ENCODE assay signal across 9 mouse cellular contexts in genomic region chr1:132212218-132212617, GRCm38 (mm10). TPM values are rescaled to one million over a fixed set of nuclear protein-coding genes. Genes with fewer than 3 reads are reported as not detected.
DNase-seq lines count a peak whose midpoint lies in the region; ATAC-seq and TF ChIP-seq lines count a peak whose summit lies in the region.
"Had no signal": no experiment of that assay in that cellular context is flagged by ENCODE, and none has a peak within 500 bp of the region (broad histone marks: within the 10 kb centered on the region; RNA-seq: fewer than 3 reads in every experiment).

No protein-coding gene starts in this region.

- no peaks in the 10 kb centered on the region for H3K9me3 ChIP-seq in forebrain, postnatal 0 days (ENCODE audit: low read length)
- no peaks in the 10 kb centered on the region for H3K9me3 ChIP-seq in hindbrain, embryonic 11.5 days (ENCODE audit: control insufficient read depth, low read length)

- H3K4me3 ChIP-seq in forebrain, postnatal 0 days (ENCODE audit: low read depth, low read length): peak overlapping the region; percentile 9; the same call in 1 of the 2 replicates
- H3K4me3 ChIP-seq in hindbrain, embryonic 11.5 days (ENCODE audit: low read depth, low read length): peak overlapping the region; percentile 21
- H3K4me3 ChIP-seq in lung, adult 2 months (replicated peaks; ENCODE audit: extremely low read depth, low read depth, low read length): peak overlapping the region; percentile 17

- TF ChIP-seq POLR2A in lung, adult 2 months (IDR thresholded peaks at IDR 0.05; ENCODE audit: borderline replicate concordance, extremely low read depth, low read depth, low read length): no peak

- peak overlapping the region; percentile 31; the same call in 1 of the 2 replicates for H3K4me2 ChIP-seq in forebrain, postnatal 0 days (ENCODE audit: low read depth)
- H3K4me2 ChIP-seq in hindbrain, embryonic 11.5 days (replicated peaks; ENCODE audit: low read depth, low read length): peak overlapping the region; percentile 17

- DNase-seq in NIH3T3 (ENCODE audit: low read depth) (peak; percentile 38), adipocyte (ENCODE audit: low spot score) (no peak)
- DNase-seq in c-Kit-positive CD71-positive TER-119-positive erythroid progenitor cells, embryonic 14.5 days (ENCODE audit: low spot score): peak; percentile 29
- peak; percentile 92 for DNase-seq in forebrain, postnatal 0 days
- DNase-seq in hindbrain, embryonic 11.5 days (ENCODE audit: low spot score): peak; percentile 82
- DNase-seq in layer of hippocampus, adult 9-11 months: peak; percentile 92
- peak; percentile 70 for DNase-seq in lung, adult 2 months
- DNase-seq in retina, embryonic 14.5 days (ENCODE audit: low spot score): peak; percentile 78

- H3K27ac ChIP-seq in forebrain, postnatal 0 days (ENCODE audit: low read depth, low read length): no peak overlapping the region
- H3K27ac ChIP-seq in hindbrain, embryonic 11.5 days (ENCODE audit: low read depth, low read length): peak overlapping the region; percentile 59; the same call in 1 of the 2 replicates

- no peaks in the 10 kb centered on the region for H3K36me3 ChIP-seq in forebrain, postnatal 0 days (ENCODE audit: insufficient read depth)
- no peaks in the 10 kb centered on the region for H3K36me3 ChIP-seq in hindbrain, embryonic 11.5 days (ENCODE audit: control insufficient read depth, insufficient read depth, low read length)

- H3K27me3 ChIP-seq in forebrain, postnatal 0 days (ENCODE audit: insufficient read depth, low read length): no peaks in the 10 kb centered on the region
- peaks cover under 1% of the 10 kb centered on the region; the same call in 1 of the 2 replicates for H3K27me3 ChIP-seq in hindbrain, embryonic 11.5 days (ENCODE audit: control insufficient read depth, insufficient read depth, low read length)

- TF ChIP-seq CTCF in forebrain, postnatal 0 days (IDR thresholded peaks at IDR 0.05; ENCODE audit: low read depth): peak; percentile 89
- TF ChIP-seq CTCF in lung, adult 2 months (IDR thresholded peaks at IDR 0.05; ENCODE audit: insufficient read depth, low read length): peak; percentile 75

- no peak overlapping the region for H3K9ac ChIP-seq in forebrain, postnatal 0 days
- H3K9ac ChIP-seq in hindbrain, embryonic 11.5 days (ENCODE audit: low read depth, low read length): no peak overlapping the region

- peaks cover 50% of the 10 kb centered on the region for H3K4me1 ChIP-seq in forebrain, postnatal 0 days (ENCODE audit: insufficient read depth)
- H3K4me1 ChIP-seq in hindbrain, embryonic 11.5 days (replicated peaks; ENCODE audit: control insufficient read depth, insufficient read depth, low read length): peaks cover 4% of the 10 kb centered on the region; the same call in 1 of the 2 replicates
- 0 out of 2 replicates have a peak, but pooled peaks cover 4% of the 10 kb centered on the region for H3K4me1 ChIP-seq in lung, adult 2 months (ENCODE audit: control insufficient read depth, insufficient read depth, low read length)

- ATAC-seq in forebrain, postnatal 0 days: peak; percentile 83
- 0 out of 2 replicates have a peak, but pooled peaks have one; percentile 5 for ATAC-seq in hindbrain, embryonic 11.5 days (ENCODE audit: low FRiP score)

- WGBS in forebrain, postnatal 0 days: 7% methylated on average over 20 of the region's 20 CpGs
- WGBS in hindbrain, embryonic 11.5 days: 4% methylated on average over 20 of the region's 20 CpGs
- 4% methylated on average over 20 of the region's 20 CpGs for WGBS in lung, adult 2 months

RNA-seq across cellular contexts. Expression of gene Gm10188, which starts 17.3 kb away (rescaled TPM):
- 0.92 TPM in 1 of 2 replicates, not detected in the other for total RNA-seq in forebrain, postnatal 0 days (2014; rRNA removed)
- polyA plus RNA-seq in forebrain, postnatal 0 days (2015; fragmentation: Nextera tagmentation; extraction: Ambion mirVana): not detected in 2 replicates
- not detected in 2 replicates for polyA plus RNA-seq in hindbrain, embryonic 11.5 days (2014; fragmentation: Nextera tagmentation; extraction: Ambion mirVana)
- not detected in 2 replicates for polyA plus RNA-seq in lung, adult 2 months (2012; rRNA removed)
- polyA plus RNA-seq: large intestine, adult 2 months had no signal

RNA-seq across cellular contexts. Expression of gene AC124108.1, which starts 21.0 kb away (rescaled TPM):
- total RNA-seq in forebrain, postnatal 0 days (2014; rRNA removed): 3.4 and 5.0 TPM in 2 replicates
- polyA plus RNA-seq in forebrain, postnatal 0 days (2015; fragmentation: Nextera tagmentation; extraction: Ambion mirVana): 0.31 and 0.48 TPM in 2 replicates
- 2.9 and 4.8 TPM in 2 replicates for polyA plus RNA-seq in hindbrain, embryonic 11.5 days (2014; fragmentation: Nextera tagmentation; extraction: Ambion mirVana)
- polyA plus RNA-seq in lung, adult 2 months (2012; rRNA removed): not detected in 2 replicates
- polyA plus RNA-seq: large intestine, adult 2 months had no signal

RNA-seq across cellular contexts. Expression of gene Lemd1, which starts 21.0 kb away (rescaled TPM):
- 13.3 and 14.9 TPM in 2 replicates for total RNA-seq in forebrain, postnatal 0 days (2014; rRNA removed)
- polyA plus RNA-seq in forebrain, postnatal 0 days (2015; fragmentation: Nextera tagmentation; extraction: Ambion mirVana): 14.7 and 15.1 TPM in 2 replicates
- 8.9 and 11.3 TPM in 2 replicates for polyA plus RNA-seq in hindbrain, embryonic 11.5 days (2014; fragmentation: Nextera tagmentation; extraction: Ambion mirVana)
- polyA plus RNA-seq in lung, adult 2 months (2012; rRNA removed): not detected in 2 replicates
